Mouse (Mus musculus) forebrain, embryonic 10.5 days (tissue): Measurements from ENCODE around the gene Fbxo39. TPM values are rescaled to one million over a fixed set of nuclear protein-coding genes. Genes with fewer than 3 reads are reported as not detected.

Experiments used
- DNase-seq: peaks from one replicate; pipeline ENCODE4 v3.0.0-alpha.2; 2017; ENCODE audit warnings: low spot score; ENCODE audit errors: extremely low spot score
- H3K27ac ChIP-seq: fragments of 300-500 bp; sonication (generic); 2 replicates; pipeline ENCODE4 v1.5.1; 2016; ENCODE audit warnings: mild to moderate bottlenecking
- H3K27me3 ChIP-seq: fragments of 300-500 bp; sonication (generic); 2 replicates; pipeline ENCODE4 v1.6.1; 2016; ENCODE audit warnings: mild to moderate bottlenecking; ENCODE audit not compliant: poor library complexity, severe bottlenecking
- H3K36me3 ChIP-seq: fragments of 300-500 bp; sonication (generic); replicated peaks from 2 replicates; pipeline ENCODE4 v1.6.1; 2016; ENCODE audit warnings: mild to moderate bottlenecking, moderate library complexity
- H3K4me1 ChIP-seq: fragments of 300-500 bp; sonication (generic); 2 replicates; pipeline ENCODE4 v1.6.1; 2016
- H3K4me3 ChIP-seq: fragments of 300-500 bp; sonication (generic); 2 replicates; pipeline ENCODE4 v1.5.1; 2016; ENCODE audit warnings: mild to moderate bottlenecking, moderate library complexity
- H3K9me3 ChIP-seq: fragments of 300-500 bp; sonication (generic); 2 replicates; pipeline ENCODE4 v1.6.1; 2016; ENCODE audit warnings: mild to moderate bottlenecking, moderate library complexity
- WGBS: fragments of 180-500 bp; shearing (Covaris S2); methylation state at CpG from one replicate; pipeline ENCODE4 v1.1.7; 2016; 5-methylcytosine and 5-hydroxymethylcytosine counted together
- polyA plus RNA-seq: library from polyadenylated mRNA; unstranded; fragments of >200 nt; fragmentation: Nextera tagmentation; extraction: Ambion mirVana; gene quantifications from 2 replicates; pipeline ENCODE4 v1.2.1, GENCODE M21; 2016

The Fbxo39 gene
- polyA plus RNA-seq, 1 experiment from 2014 or later = not detected

- H3K27me3 ChIP-seq = no peaks in the 10 kb centered on the region
- WGBS = 86% methylated on average over 3 of the region's 3 CpGs
- no peaks in the 10 kb centered on the region for H3K36me3 ChIP-seq
- no peaks in the 10 kb centered on the region for H3K9me3 ChIP-seq
- 0 out of 2 replicates have a peak, but pooled peaks cover 3% of the 10 kb centered on the region for H3K4me1 ChIP-seq
- H3K4me3 ChIP-seq = no peak overlapping the region
- no peak for DNase-seq
- no peak overlapping the region for H3K27ac ChIP-seq
These were observed 27.6 kb upstream of the Fbxo39 start for GRCm38 (mm10) chr11:72286651-72287050.

GRCm38 (mm10) chr11:72287126-72287525, 27.1 kb upstream of the Fbxo39 start:
- H3K4me3 ChIP-seq = no peak overlapping the region
- no peak overlapping the region for H3K27ac ChIP-seq
- H3K36me3 ChIP-seq = no peaks in the 10 kb centered on the region
- no peak for DNase-seq
- WGBS = 93% methylated on average over 2 of the region's 2 CpGs
- no peaks in the 10 kb centered on the region for H3K27me3 ChIP-seq
- no peaks in the 10 kb centered on the region for H3K9me3 ChIP-seq
- no peaks in the 10 kb centered on the region for H3K4me1 ChIP-seq

- Histone ChIP-seq H3K27me3 (no peaks in the 10 kb centered on the region), H3K27ac (no peak overlapping the region), H3K36me3 (no peaks in the 10 kb centered on the region), H3K9me3 (no peaks in the 10 kb centered on the region), H3K4me3 (no peak overlapping the region), H3K4me1 (no peaks in the 10 kb centered on the region)
- 98% methylated on average over 3 of the region's 3 CpGs for WGBS
- no peak for DNase-seq
These were observed 26.7 kb upstream of the Fbxo39 start for GRCm38 (mm10) chr11:72287543-72287942.

- Histone ChIP-seq H3K9me3 (no peaks in the 10 kb centered on the region), H3K4me1 (no peaks in the 10 kb centered on the region), H3K4me3 (no peak overlapping the region), H3K27me3 (no peaks in the 10 kb centered on the region), H3K36me3 (no peaks in the 10 kb centered on the region), H3K27ac (no peak overlapping the region)
- DNase-seq = no peak
- WGBS = 80% methylated on average over 2 of the region's 2 CpGs
These were observed 21.1 kb upstream of the Fbxo39 start for GRCm38 (mm10) chr11:72293116-72293515.

GRCm38 (mm10) chr11:72301334-72301733, 12.9 kb upstream of the Fbxo39 start, which contains the start of gene Xaf1:
TSS of gene Xaf1 (plus strand) at chr11:72301629.
- 46% methylated on average over 6 of the region's 6 CpGs for WGBS
- Histone ChIP-seq H3K27ac (peak within 1 kb of the TSS; percentile 21; the same call in 1 of the 2 replicates), H3K36me3 (no peaks in the 10 kb centered on the region), H3K4me1 (peaks cover 9% of the 10 kb centered on the region; the same call in 1 of the 2 replicates), H3K4me3 (no peak within 1 kb of the TSS), H3K9me3 (no peaks in the 10 kb centered on the region), H3K27me3 (no peaks in the 10 kb centered on the region)
- DNase-seq = no peak

- Histone ChIP-seq H3K27ac (no peak overlapping the region), H3K9me3 (no peaks in the 10 kb centered on the region), H3K36me3 (no peaks in the 10 kb centered on the region), H3K4me3 (no peak overlapping the region), H3K4me1 (peaks cover 9% of the 10 kb centered on the region; the same call in 1 of the 2 replicates), H3K27me3 (no peaks in the 10 kb centered on the region)
- WGBS = 84% methylated on average over 7 of the region's 7 CpGs
- DNase-seq = no peak
These were observed 12.0 kb upstream of the Fbxo39 start for GRCm38 (mm10) chr11:72302230-72302629.

- DNase-seq = no peak
- H3K4me1 ChIP-seq = no peaks in the 10 kb centered on the region
- H3K27ac ChIP-seq = no peak overlapping the region
- no peaks in the 10 kb centered on the region for H3K9me3 ChIP-seq
- no peaks in the 10 kb centered on the region for H3K36me3 ChIP-seq
- no peak overlapping the region for H3K4me3 ChIP-seq
- peaks cover 1% of the 10 kb centered on the region; the same call in 1 of the 2 replicates for H3K27me3 ChIP-seq
- 85% methylated on average over 5 of the region's 5 CpGs for WGBS
These were observed 6.8 kb upstream of the Fbxo39 start for GRCm38 (mm10) chr11:72307461-72307860.

GRCm38 (mm10) chr11:72308982-72309381, 5.3 kb upstream of the Fbxo39 start:
- DNase-seq = no peak
- Histone ChIP-seq H3K27me3 (peaks cover 16% of the 10 kb centered on the region), H3K4me1 (peaks cover under 1% of the 10 kb centered on the region), H3K4me3 (no peak overlapping the region), H3K9me3 (no peaks in the 10 kb centered on the region), H3K36me3 (no peaks in the 10 kb centered on the region), H3K27ac (no peak overlapping the region)
- 69% methylated on average over 2 of the region's 2 CpGs for WGBS

GRCm38 (mm10) chr11:72310491-72310890, 3.8 kb upstream of the Fbxo39 start:
- DNase-seq = no peak
- H3K27me3 ChIP-seq = peaks cover 31% of the 10 kb centered on the region
- H3K9me3 ChIP-seq = no peaks in the 10 kb centered on the region
- H3K27ac ChIP-seq = no peak overlapping the region
- 79% methylated on average over 4 of the region's 4 CpGs for WGBS
- no peaks in the 10 kb centered on the region for H3K36me3 ChIP-seq
- no peak overlapping the region for H3K4me3 ChIP-seq
- peaks cover 6% of the 10 kb centered on the region for H3K4me1 ChIP-seq

- DNase-seq = no peak
- peaks cover 6% of the 10 kb centered on the region for H3K4me1 ChIP-seq
- H3K4me3 ChIP-seq = no peak overlapping the region
- no peaks in the 10 kb centered on the region for H3K36me3 ChIP-seq
- no peaks in the 10 kb centered on the region for H3K9me3 ChIP-seq
- H3K27ac ChIP-seq = no peak overlapping the region
- 86% methylated on average over 10 of the region's 10 CpGs for WGBS
- H3K27me3 ChIP-seq = peaks cover 34% of the 10 kb centered on the region
These were observed 2.8 kb upstream of the Fbxo39 start for GRCm38 (mm10) chr11:72311355-72312001.

- H3K4me1 ChIP-seq = peaks cover 6% of the 10 kb centered on the region
- no peak for DNase-seq
- no peak overlapping the region for H3K27ac ChIP-seq
- no peaks in the 10 kb centered on the region for H3K9me3 ChIP-seq
- H3K27me3 ChIP-seq = peaks cover 27% of the 10 kb centered on the region
- H3K4me3 ChIP-seq = no peak overlapping the region
- WGBS = 85% methylated on average over 5 of the region's 5 CpGs
- no peaks in the 10 kb centered on the region for H3K36me3 ChIP-seq
These were observed 3.8 kb downstream of the Fbxo39 start for GRCm38 (mm10) chr11:72318026-72318425.

- Histone ChIP-seq H3K4me1 (no peaks in the 10 kb centered on the region), H3K9me3 (no peaks in the 10 kb centered on the region), H3K4me3 (no peak overlapping the region), H3K27me3 (no peaks in the 10 kb centered on the region), H3K36me3 (no peaks in the 10 kb centered on the region), H3K27ac (no peak overlapping the region)
- DNase-seq = no peak
- 75% methylated on average over 3 of the region's 3 CpGs for WGBS
These were observed 10.2 kb downstream of the Fbxo39 start for GRCm38 (mm10) chr11:72324431-72324830.

GRCm38 (mm10) chr11:72325701-72326100, 11.5 kb downstream of the Fbxo39 start:
- no peaks in the 10 kb centered on the region for H3K27me3 ChIP-seq
- no peak for DNase-seq
- H3K4me1 ChIP-seq = no peaks in the 10 kb centered on the region

More at GRCm38 (mm10) chr11:72325701-72326100, 11.5 kb downstream of the Fbxo39 start:
- Histone ChIP-seq H3K36me3 (no peaks in the 10 kb centered on the region), H3K9me3 (no peaks in the 10 kb centered on the region), H3K4me3 (no peak overlapping the region), H3K27ac (no peak overlapping the region)
- 90% methylated on average over 4 of the region's 4 CpGs for WGBS
